Mouse (Mus musculus) T-cell, adult 66 days (primary cell): ENCODE data around the gene Siglec1. TPM values are rescaled to one million over a fixed set of nuclear protein-coding genes. Genes with fewer than 3 reads are reported as not detected.

Source experiments
- total RNA-seq, 2 experiments: library from RNA; stranded (reverse); gene quantifications; 3 replicates in 1 of 2; 4 replicates in 1 of 2; pipeline ENCODE4 v1.2.4; 2023

The Siglec1 gene
- total RNA-seq = under 1 TPM; 0.09 to 0.18 TPM

DNA sequence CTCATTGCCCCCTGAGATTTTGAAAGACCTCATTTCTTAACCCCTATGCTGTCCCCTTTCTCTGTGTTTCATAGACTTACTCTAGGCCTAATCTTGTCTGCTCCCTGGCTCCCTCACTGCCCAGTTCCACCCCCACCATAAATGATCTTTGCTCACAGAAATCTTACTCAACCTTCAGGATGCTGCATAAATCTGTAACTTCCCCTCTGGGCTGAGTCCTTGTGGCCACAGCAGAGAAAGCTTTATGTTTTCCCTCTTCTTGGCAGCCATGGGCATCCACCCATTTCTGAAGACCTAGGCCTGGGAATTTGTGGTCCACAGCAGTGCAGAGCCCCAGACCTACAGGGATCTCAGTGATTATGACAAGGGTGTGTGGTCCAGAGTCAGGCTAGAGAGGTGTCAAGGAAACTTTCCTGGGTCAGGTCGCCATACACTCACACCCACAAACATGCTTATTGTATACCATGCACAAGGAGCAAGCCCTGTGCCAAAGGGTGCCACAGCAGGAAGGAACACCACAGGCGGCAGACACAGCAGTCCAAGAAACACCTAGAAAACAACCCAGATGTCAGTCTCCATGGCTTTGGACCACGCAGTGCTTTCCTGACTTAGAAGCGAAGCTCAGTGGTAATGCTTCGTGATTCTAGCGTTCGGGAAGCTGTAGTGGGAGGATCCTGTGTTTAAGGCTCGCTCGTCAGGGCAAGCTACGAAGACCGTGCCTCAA, at the start of gene Siglec1:
Siglec1 (minus strand) TSS at position 99 of the 724 bp plus-strand sequence.

DNA sequence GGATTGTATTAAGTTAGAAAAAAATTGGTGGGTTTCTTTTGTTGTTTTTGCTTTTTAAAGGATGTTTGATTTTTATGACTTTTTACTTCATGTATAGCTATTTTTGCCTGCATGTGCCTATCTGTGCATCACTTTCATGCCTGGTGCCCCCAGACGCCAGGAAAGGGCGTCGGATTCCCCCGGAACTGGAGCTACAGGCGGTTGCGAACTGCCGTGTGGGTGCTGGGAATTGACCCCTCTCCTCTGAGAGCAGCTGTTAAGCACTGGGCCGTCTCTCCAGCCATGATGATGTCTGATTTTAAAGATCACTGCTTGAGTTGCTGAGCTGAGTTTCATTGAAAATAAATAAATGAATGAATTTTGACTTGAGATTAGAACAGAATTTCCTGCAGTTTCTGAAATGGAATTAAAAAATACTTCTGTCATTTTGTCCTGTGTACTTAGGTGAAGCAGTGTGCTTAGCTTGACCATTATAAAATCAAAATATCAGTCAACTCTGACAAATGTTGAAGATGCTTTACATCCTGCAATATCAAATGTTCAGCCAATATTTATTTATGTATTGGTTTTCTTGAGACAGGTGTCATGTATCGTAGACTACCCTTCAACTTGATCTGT, 46.5 kb upstream of the Siglec1 start, which contains the start of gene Gm11037:
Gm11037 (plus strand) TSS at position 568 of the 618 bp plus-strand sequence.

DNA sequence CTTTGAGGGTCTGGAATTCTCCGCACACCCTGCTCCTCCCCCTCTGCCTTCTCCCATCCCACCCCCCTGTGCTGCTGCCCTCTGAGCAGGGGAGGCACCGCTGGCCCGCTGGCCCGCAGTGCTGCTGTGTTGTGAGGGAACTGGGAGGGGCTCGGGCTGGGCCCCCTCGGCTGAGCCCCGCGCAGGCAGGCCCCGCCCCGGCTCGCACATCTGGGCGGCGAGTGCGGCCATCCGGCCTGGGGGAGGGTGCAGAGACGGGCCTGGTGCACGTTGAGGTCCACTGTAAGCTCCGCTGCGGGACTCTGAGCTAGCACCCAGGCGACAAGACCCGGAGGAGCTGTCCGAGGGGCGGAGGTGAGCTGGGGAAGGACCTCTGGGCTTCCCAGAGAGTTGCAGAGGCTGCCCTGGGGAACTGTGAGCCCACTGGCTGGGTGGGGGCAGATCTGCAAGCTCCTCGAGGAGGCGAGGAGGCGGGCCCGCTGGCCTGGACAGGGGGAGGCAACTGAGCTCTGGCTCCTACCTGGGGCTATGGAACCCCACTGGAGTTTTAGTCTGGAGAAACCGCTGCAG, 40.7 kb upstream of the Siglec1 start, which contains the start of gene Hspa12b:
Hspa12b (plus strand) TSS at position 120 of the 570 bp plus-strand sequence.

DNA sequence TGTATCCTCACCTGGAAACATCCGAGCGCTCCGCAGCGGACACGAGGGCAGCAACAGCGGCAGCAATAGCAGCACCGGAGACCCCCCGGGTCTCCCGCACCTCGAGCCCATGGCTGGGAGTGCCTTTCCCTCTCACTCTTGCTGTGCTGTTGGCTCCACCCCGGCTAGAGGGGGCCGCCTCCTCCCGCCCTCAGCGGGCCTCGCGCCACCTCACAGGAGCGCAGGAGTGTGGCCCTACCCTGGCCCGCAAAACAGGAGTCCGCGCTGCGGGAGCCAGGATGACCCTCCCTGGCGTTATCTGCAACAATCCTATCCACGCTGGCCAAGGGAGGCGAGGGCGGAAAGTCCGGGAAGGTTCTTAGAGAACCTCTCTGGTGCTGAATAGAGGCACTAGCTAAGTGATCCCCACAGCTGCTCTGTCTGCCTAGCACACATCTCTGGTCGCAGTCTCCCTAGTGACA, 23.1 kb downstream of the Siglec1 start, which contains the start of gene Adam33:
Adam33 (minus strand) TSS at position 411 of the 461 bp plus-strand sequence.

DNA sequence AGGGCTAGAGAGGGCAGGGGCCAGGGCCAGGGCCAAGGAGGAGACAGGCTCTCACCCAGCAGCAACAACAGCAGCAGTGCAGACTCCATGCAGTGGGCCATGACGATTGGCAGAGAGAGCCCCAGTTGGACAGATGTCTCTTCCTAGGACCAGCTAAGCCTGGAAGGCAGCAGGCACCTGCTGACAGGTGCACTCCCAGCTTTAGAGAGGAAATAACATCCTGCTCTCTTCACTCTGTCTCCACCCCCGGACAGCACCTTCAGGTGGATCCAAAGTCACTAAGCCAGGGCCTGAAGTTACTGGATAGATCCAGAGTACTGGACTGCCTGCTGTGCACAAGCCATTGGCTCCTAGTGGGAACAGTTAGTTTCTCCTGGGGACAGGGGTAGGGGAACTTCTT, 43.6 kb downstream of the Siglec1 start, which contains the start of gene Gfra4:
Gfra4 (minus strand) TSS at position 101 of the 400 bp plus-strand sequence.

Other genes with a start within 250 kb of the Siglec1 start
- gene 4930402H24Rik, start 180.4 kb downstream of the Siglec1 start, total RNA-seq = 10 to 100 TPM; 20.6 to 31.5 TPM
- 10 to 100 TPM; 25.6 to 26.5 TPM for gene Atrn, start 180.3 kb downstream of the Siglec1 start, total RNA-seq
- under 1 TPM in 1 of 2 experiments, not detected in 1; 0.53 TPM for gene Gfra4, start 43.7 kb downstream of the Siglec1 start, total RNA-seq
- gene Adam33, start 23.0 kb downstream of the Siglec1 start, total RNA-seq = not detected
- not detected for gene Hspa12b, start 40.5 kb upstream of the Siglec1 start, total RNA-seq
- gene Gm11037, start 46.7 kb upstream of the Siglec1 start, total RNA-seq = not detected
- 10 to 100 TPM; 23.4 to 23.8 TPM for gene 1700037H04Rik, start 73.3 kb upstream of the Siglec1 start, total RNA-seq
- 10 to 100 TPM; 19.9 to 21.5 TPM for gene Cenpb, start 93.3 kb upstream of the Siglec1 start, total RNA-seq
- gene Cdc25b, start 100.2 kb upstream of the Siglec1 start, total RNA-seq = 10 to 100 TPM; 53.4 to 68.8 TPM
- gene Spef1, start 100.5 kb upstream of the Siglec1 start, total RNA-seq = 1 to 10 TPM; 2.5 to 2.6 TPM
- 10 to 100 TPM in 1 of 2 experiments, 1 to 10 TPM in 1; 8.7 to 14.5 TPM for gene Ap5s1, start 120.3 kb upstream of the Siglec1 start, total RNA-seq
- gene Mavs, start 147.3 kb upstream of the Siglec1 start, total RNA-seq = 10 to 100 TPM; 16.4 to 19.4 TPM
- 10 to 100 TPM; 66.2 to 72.7 TPM for gene Pank2, start 175.7 kb upstream of the Siglec1 start, total RNA-seq